Mouse (Mus musculus) stomach, postnatal 0 days (tissue): Measurements from ENCODE around the gene Hmces. TPM values are rescaled to one million over a fixed set of nuclear protein-coding genes. Genes with fewer than 3 reads are reported as not detected.

ENCODE experiments used
- ATAC-seq: fragments of 200-750 bp; cut with Nextera tagmentation; 2 replicates; pipeline ENCODE4 v1.8.0; 2017; ENCODE audit not compliant: low FRiP score, low TSS enrichment
- DNase-seq: peaks from one replicate; pipeline ENCODE4 v3.0.0-alpha.2; 2016; ENCODE audit warnings: low spot score
- H3K27ac ChIP-seq: fragments of 300-500 bp; sonication (generic); replicated peaks from 2 replicates; pipeline ENCODE4 v1.5.1; 2014; ENCODE audit warnings: mild to moderate bottlenecking, control low read depth
- H3K27me3 ChIP-seq: fragments of 300-500 bp; sonication (generic); 2 replicates; pipeline ENCODE4 v1.6.1; 2014; ENCODE audit warnings: low read length; ENCODE audit not compliant: control insufficient read depth, insufficient read depth
- H3K36me3 ChIP-seq: fragments of 300-500 bp; sonication (generic); 2 replicates; pipeline ENCODE4 v1.6.1; 2014; ENCODE audit warnings: low read length, mixed read lengths; ENCODE audit not compliant: control insufficient read depth, insufficient read depth
- H3K4me1 ChIP-seq: fragments of 300-500 bp; sonication (generic); replicated peaks from 2 replicates; pipeline ENCODE4 v1.6.1; 2014; ENCODE audit warnings: antibody characterized with exemption; ENCODE audit not compliant: control insufficient read depth, insufficient read depth
- H3K4me2 ChIP-seq: fragments of 300-500 bp; sonication (generic); replicated peaks from 2 replicates; pipeline ENCODE4 v1.6.1; 2014; ENCODE audit warnings: low read depth, mild to moderate bottlenecking, control low read depth, moderate library complexity
- H3K4me3 ChIP-seq: fragments of 300-500 bp; sonication (generic); 2 replicates; pipeline ENCODE4 v1.5.1; 2014; ENCODE audit warnings: low read depth, low read length, control low read depth
- H3K9ac ChIP-seq: fragments of 300-500 bp; sonication (generic); 2 replicates; pipeline ENCODE4 v1.6.1; 2014; ENCODE audit warnings: mild to moderate bottlenecking, low read length, control low read depth, mixed read lengths
- H3K9me3 ChIP-seq: fragments of 300-500 bp; sonication (generic); 2 replicates; pipeline ENCODE4 v1.6.1; 2016; ENCODE audit warnings: low read length; ENCODE audit not compliant: control insufficient read depth
- CTCF ChIP-seq: IDR thresholded peaks from 2 replicates; pipeline ENCODE4 v1.5.1; 2016; ENCODE audit warnings: antibody characterized with exemption, low read depth, mild to moderate bottlenecking, moderate library complexity
- EP300 ChIP-seq: optimal IDR thresholded peaks from 2 replicates; pipeline ENCODE3; 2016; ENCODE audit warnings: antibody characterized with exemption
- WGBS: fragments of 180-500 bp; shearing (Covaris S2); extraction: QIAGEN DNeasy Blood & Tissue Kit; methylation state at CpG from one replicate; pipeline ENCODE4 v1.1.7; 2014; 5-methylcytosine and 5-hydroxymethylcytosine counted together
- polyA plus RNA-seq: library from polyadenylated mRNA; unstranded; fragments of >200 nt; fragmentation: Nextera tagmentation; extraction: Ambion mirVana; gene quantifications from 2 replicates; pipeline ENCODE4 v1.2.1, GENCODE M21; 2015

The Hmces gene
- polyA plus RNA-seq, 1 experiment from 2014 or later: 21.3 TPM

- Histone ChIP-seq H3K36me3 (peaks cover 58% of the 10 kb centered on the region), H3K27ac (no peak overlapping the region), H3K4me1 (no peaks in the 10 kb centered on the region), H3K27me3 (no peaks in the 10 kb centered on the region), H3K9me3 (no peaks in the 10 kb centered on the region), H3K4me2 (no peak overlapping the region), H3K4me3 (no peak overlapping the region), H3K9ac (no peak overlapping the region)
- TF ChIP-seq CTCF (no peak), EP300 (no peak)
- ATAC-seq (peak; percentile 78), DNase-seq (peak; percentile 34)
- 81% methylated on average over 10 of the region's 10 CpGs for WGBS
These were observed 15.7 kb upstream of the Hmces start for GRCm38 (mm10) chr6:87898028-87898427.

- 66% methylated on average over 5 of the region's 5 CpGs for WGBS
- Histone ChIP-seq H3K27me3 (no peaks in the 10 kb centered on the region), H3K27ac (no peak overlapping the region), H3K4me1 (no peaks in the 10 kb centered on the region), H3K36me3 (peaks cover 55% of the 10 kb centered on the region), H3K4me2 (no peak overlapping the region), H3K9ac (no peak overlapping the region), H3K9me3 (no peaks in the 10 kb centered on the region), H3K4me3 (no peak overlapping the region)
- DNase-seq (no peak), ATAC-seq (no peak)
- TF ChIP-seq CTCF (peak; percentile 69), EP300 (no peak)
These were observed 7.1 kb upstream of the Hmces start for GRCm38 (mm10) chr6:87906632-87907031.

DNA sequence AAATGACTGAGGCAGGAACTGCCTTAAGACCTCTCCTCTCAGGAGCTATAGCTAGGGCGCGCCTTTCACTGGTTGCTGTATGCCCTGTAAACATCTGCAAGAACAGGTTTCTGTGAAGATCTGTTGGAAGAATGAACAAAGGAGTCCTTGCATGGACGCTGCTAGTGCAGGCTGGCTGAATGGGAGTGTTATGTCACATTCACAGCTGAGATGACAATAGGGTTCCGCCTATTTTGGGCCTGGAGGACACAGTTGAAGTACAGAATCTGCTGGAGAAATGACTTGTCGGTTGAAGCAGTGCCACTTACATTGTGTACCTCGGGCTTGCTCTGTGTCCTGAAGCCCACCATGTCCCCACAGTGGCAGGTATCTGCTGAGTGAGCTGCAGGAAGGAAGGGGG lies 4.6 kb upstream of the Hmces start:
- DNase-seq (no peak), ATAC-seq (no peak)
- Histone ChIP-seq H3K4me3 (no peak overlapping the region), H3K27me3 (no peaks in the 10 kb centered on the region), H3K36me3 (peaks cover 47% of the 10 kb centered on the region), H3K27ac (no peak overlapping the region), H3K9me3 (no peaks in the 10 kb centered on the region), H3K4me1 (no peaks in the 10 kb centered on the region), H3K9ac (no peak overlapping the region), H3K4me2 (no peak overlapping the region)
- WGBS: 90% methylated on average over 6 of the region's 6 CpGs
- TF ChIP-seq EP300 (no peak), CTCF (no peak)

- H3K4me3 ChIP-seq: no peak overlapping the region
- no peaks in the 10 kb centered on the region for H3K9me3 ChIP-seq
- no peak for TF ChIP-seq CTCF
- no peak for TF ChIP-seq EP300
- no peak overlapping the region for H3K4me2 ChIP-seq
- no peak for ATAC-seq
- H3K36me3 ChIP-seq: peaks cover 33% of the 10 kb centered on the region
- DNase-seq: no peak
- H3K4me1 ChIP-seq: peaks cover 2% of the 10 kb centered on the region; the same call in 1 of the 2 replicates
- no peak overlapping the region for H3K27ac ChIP-seq
- no peak overlapping the region for H3K9ac ChIP-seq
- no peaks in the 10 kb centered on the region for H3K27me3 ChIP-seq
- WGBS: 79% methylated on average over 6 of the region's 6 CpGs
These were observed 2.2 kb upstream of the Hmces start for GRCm38 (mm10) chr6:87911559-87911958.

DNA sequence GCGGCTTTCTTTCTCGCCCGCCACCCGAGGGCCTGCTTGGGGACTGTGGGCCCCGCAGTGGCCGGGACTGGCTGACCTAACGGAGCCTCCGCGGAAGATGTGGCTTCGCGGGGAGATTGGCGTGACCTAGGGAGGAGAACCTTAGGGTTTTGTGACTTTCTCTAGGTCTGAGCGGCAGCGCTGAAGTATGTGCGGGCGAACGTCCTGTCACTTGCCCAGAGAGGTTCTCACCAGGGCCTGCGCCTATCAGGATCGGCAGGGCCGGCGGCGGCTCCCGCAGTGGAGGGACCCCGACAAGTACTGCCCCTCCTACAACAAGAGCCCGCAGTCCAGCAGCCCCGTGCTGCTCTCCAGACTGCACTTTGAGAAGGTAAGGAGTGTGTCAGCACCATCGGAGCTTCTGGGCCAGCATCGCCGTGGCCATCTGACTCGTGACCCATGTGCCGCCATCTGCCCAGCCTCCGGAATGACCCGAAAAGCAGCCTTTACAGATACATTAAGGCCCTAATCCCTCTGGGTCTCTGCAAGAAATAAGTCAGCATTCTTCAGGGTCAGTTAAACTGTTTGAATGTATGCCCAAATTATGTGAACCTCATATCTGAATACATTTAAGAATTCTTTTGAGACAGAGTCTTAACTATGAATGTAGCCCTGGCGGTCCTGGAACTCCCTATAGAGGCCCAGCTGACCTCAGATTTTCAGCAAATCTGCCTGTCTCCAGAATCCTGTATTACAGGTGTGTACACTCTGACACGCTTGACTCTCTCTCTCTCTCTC lies 779 bp downstream of the Hmces start:
- Histone ChIP-seq H3K36me3 (peaks cover 13% of the 10 kb centered on the region), H3K27me3 (no peaks in the 10 kb centered on the region), H3K9ac (peak overlapping the region; percentile 84), H3K4me1 (peaks cover 2% of the 10 kb centered on the region; the same call in 1 of the 2 replicates), H3K4me3 (peak overlapping the region; percentile 79), H3K9me3 (no peaks in the 10 kb centered on the region), H3K4me2 (peak overlapping the region; percentile 88), H3K27ac (peak overlapping the region; percentile 86)
- DNase-seq: no peak
- no peak for TF ChIP-seq EP300
- no peak for TF ChIP-seq CTCF
- ATAC-seq: peak; percentile 14; the same call in 1 of the 2 replicates
- whole genome bisulfite sequencing: 3% methylated on average over 35 of the region's 35 CpGs

GRCm38 (mm10) chr6:87915939-87916338 lies 2.2 kb downstream of the Hmces start:
- DNase-seq (no peak), ATAC-seq (peak; percentile 61; the same call in 1 of the 2 replicates)
- Histone ChIP-seq H3K27me3 (no peaks in the 10 kb centered on the region), H3K9ac (no peak overlapping the region), H3K9me3 (no peaks in the 10 kb centered on the region), H3K4me2 (no peak overlapping the region), H3K27ac (no peak overlapping the region), H3K4me1 (peaks cover 2% of the 10 kb centered on the region; the same call in 1 of the 2 replicates), H3K4me3 (no peak overlapping the region), H3K36me3 (peaks cover 11% of the 10 kb centered on the region; the same call in 1 of the 2 replicates)
- TF ChIP-seq CTCF (no peak), EP300 (no peak)
- WGBS: 46% methylated on average over 5 of the region's 5 CpGs
